Mouse (Mus musculus) CH12.LX (cell line): ENCODE measurements around the gene Nr2e1. TPM values are rescaled to one million over a fixed set of nuclear protein-coding genes. Genes with fewer than 3 reads are reported as not detected.

ENCODE experiments used
- DNase-seq: peaks from one replicate; pipeline ENCODE4 v3.0.0-alpha.2; 2013; ENCODE audit errors: extremely low read depth
- H3K27ac ChIP-seq: 2 replicates; pipeline ENCODE4 v1.5.1; 2012; ENCODE audit warnings: low read depth, mild to moderate bottlenecking, control low read depth, moderate library complexity; ENCODE audit not compliant: insufficient read depth
- H3K27me3 ChIP-seq: replicated peaks from 2 replicates; pipeline ENCODE3; 2012; ENCODE audit warnings: inconsistent platforms
- H3K36me3 ChIP-seq, 2 experiments: replicated peaks in 1 of 2; 2 replicates each; pipeline versions ENCODE3 to v1.6.1; 2012; ENCODE audit warnings: inconsistent platforms in 1 of 2, low read length in 1 of 2, mild to moderate bottlenecking in 1 of 2, mixed read lengths in 1 of 2, moderate library complexity in 1 of 2; ENCODE audit not compliant: control insufficient read depth in 1 of 2, insufficient read depth in 1 of 2
- H3K4me1 ChIP-seq, 2 experiments: 2 replicates each; pipeline ENCODE4 v1.6.1; 2012; ENCODE audit warnings: inconsistent platforms in 1 of 2, moderate library complexity in 1 of 2; ENCODE audit not compliant: insufficient read depth in 2 of 2, control insufficient read depth in 1 of 2
- H3K4me2 ChIP-seq: 2 replicates; pipeline ENCODE4 v1.6.1; 2012; ENCODE audit warnings: low read depth, mild to moderate bottlenecking, control low read depth; ENCODE audit not compliant: poor library complexity, insufficient read depth, severe bottlenecking
- H3K4me3 ChIP-seq, 3 experiments: fragments of 150-350 bp in 1 of 3; sonication (generic) in 1 of 3; replicated peaks in 1 of 3; 2 replicates each; pipeline versions ENCODE3 to v1.5.1; 2011 to 2012; ENCODE audit warnings: low read depth in 2 of 3, low read length in 2 of 3, mild to moderate bottlenecking in 2 of 3, moderate library complexity in 2 of 3, control low read depth in 1 of 3, improper control_type of control experiment in 1 of 3, inconsistent platforms in 1 of 3, mixed read lengths in 1 of 3; ENCODE audit not compliant: poor library complexity in 1 of 3
- H3K79me2 ChIP-seq: replicated peaks from 2 replicates; pipeline ENCODE4 v1.6.1; 2012; ENCODE audit warnings: mild to moderate bottlenecking, moderate library complexity; ENCODE audit not compliant: control insufficient read depth, poor library complexity, insufficient read depth, severe bottlenecking; ENCODE audit errors: extremely low read depth
- H3K9ac ChIP-seq: 2 replicates; pipeline ENCODE4 v1.6.1; 2012; ENCODE audit warnings: low read depth, mild to moderate bottlenecking, control low read depth, moderate library complexity; ENCODE audit not compliant: insufficient read depth
- H3K9me3 ChIP-seq: replicated peaks from 2 replicates; pipeline ENCODE3; 2012; ENCODE audit warnings: low read length, inconsistent platforms, mixed read lengths
- CHD2 ChIP-seq: IDR thresholded peaks from 2 replicates; pipeline ENCODE4 v1.6.1; 2011; ENCODE audit warnings: low read length, improper control_type of control experiment
- E2F4 ChIP-seq: IDR thresholded peaks from 2 replicates; pipeline ENCODE4 v1.6.1; 2011; ENCODE audit warnings: low read depth, low read length, improper control_type of control experiment; ENCODE audit not compliant: insufficient replicate concordance
- HCFC1 ChIP-seq: IDR thresholded peaks from 2 replicates; pipeline ENCODE4 v1.6.1; 2012; ENCODE audit warnings: low read depth, mild to moderate bottlenecking, inconsistent platforms, low read length, improper control_type of control experiment
- IRF4 ChIP-seq: IDR thresholded peaks from 2 replicates; pipeline ENCODE4 v1.6.1; 2014; ENCODE audit warnings: low read depth, mild to moderate bottlenecking, inconsistent platforms, low read length, improper control_type of control experiment
- JUN ChIP-seq: IDR thresholded peaks from 2 replicates; pipeline ENCODE4 v1.6.1; 2011; ENCODE audit warnings: low read depth, mild to moderate bottlenecking, low read length, improper control_type of control experiment, moderate library complexity; ENCODE audit not compliant: insufficient read depth
- JUND ChIP-seq: conservative IDR thresholded peaks from 2 replicates; pipeline ENCODE4 v1.6.1; 2011; ENCODE audit warnings: low read depth, low read length, improper control_type of control experiment
- MAFK ChIP-seq: IDR thresholded peaks from 2 replicates; pipeline ENCODE4 v1.6.1; 2011; ENCODE audit warnings: low read length, improper control_type of control experiment; ENCODE audit not compliant: insufficient replicate concordance
- MYC ChIP-seq: IDR thresholded peaks from 2 replicates; pipeline ENCODE4 v1.6.1; 2011; ENCODE audit warnings: low read depth, mild to moderate bottlenecking, improper control_type of control experiment, low read length
- PAX5 ChIP-seq: IDR thresholded peaks from 2 replicates; pipeline ENCODE4 v1.6.1; 2012; ENCODE audit warnings: low read length, inconsistent platforms, mixed read lengths
- POLR2A ChIP-seq: IDR thresholded peaks from 2 replicates; pipeline ENCODE4 v1.6.1; 2011; ENCODE audit warnings: low read depth, mild to moderate bottlenecking, improper control_type of control experiment, low read length
- SMC3 ChIP-seq: IDR thresholded peaks from 2 replicates; pipeline ENCODE4 v1.6.1; 2011; ENCODE audit warnings: low read depth, low read length, improper control_type of control experiment
- TCF12 ChIP-seq: IDR thresholded peaks from 2 replicates; pipeline ENCODE4 v1.6.1; 2014; ENCODE audit warnings: low read depth, mild to moderate bottlenecking, inconsistent platforms, low read length, improper control_type of control experiment
- ZC3H11A ChIP-seq: IDR thresholded peaks from 2 replicates; pipeline ENCODE4 v1.6.1; 2012; ENCODE audit warnings: low read depth, mild to moderate bottlenecking, inconsistent platforms, low read length, improper control_type of control experiment
- ZMIZ1 ChIP-seq: IDR thresholded peaks from 2 replicates; pipeline ENCODE4 v1.6.1; 2012; ENCODE audit warnings: low read depth, mild to moderate bottlenecking, inconsistent platforms, low read length, improper control_type of control experiment
- dilution Hi-C: fragments of 300-500 bp; cut with MboI; formaldehyde crosslinking; loops from 2 replicates; pipeline ENCODE4 v1.14.3; 2020; ENCODE audit warnings: low sequenced_read_pairs; ENCODE audit not compliant: extremely low pct_unique_long_range_greater_than_20kb, extremely low pct_ligation_motif_present
- in situ Hi-C: fragments of 300-500 bp; cut with MboI; formaldehyde crosslinking; loops from 3 replicates; pipeline ENCODE4 v1.14.3; 2019; ENCODE audit warnings: low sequenced_read_pairs, low pct_ligation_motif_present, low pct_unique_long_range_greater_than_20kb, mixed read lengths
- polyA plus RNA-seq: library from polyadenylated mRNA; unstranded; fragments of >175 nt; gene quantifications from 2 replicates; pipeline ENCODE4 v1.2.1, GENCODE M21; 2012; ENCODE audit warnings: low read depth; ENCODE audit not compliant: insufficient read length
- total RNA-seq, 2 experiments: library from RNA; depleted of rRNA; stranded (reverse); fragments of 300-350 nt in 1 of 2; fragments of >200 nt in 1 of 2; gene quantifications; 2 replicates each; pipeline ENCODE4 v1.2.3; 2012 to 2014

Gene Nr2e1
- total and polyA plus RNA-seq, 3 experiments: not detected

GRCm38 (mm10) chr10:42618291-42618690 lies 34.9 kb upstream of the Nr2e1 start:
- no peak overlapping the region for H3K4me2 ChIP-seq
- in situ Hi-C loops: no loop called here
- no peaks in the 10 kb centered on the region for H3K79me2 ChIP-seq
- peaks cover 0 to 13% of the 10 kb centered on the region in 2 experiments; a peak in 2 of 4 replicates for H3K4me1 ChIP-seq
- no peak overlapping the region for H3K4me3 ChIP-seq
- no peaks in the 10 kb centered on the region for H3K27me3 ChIP-seq
- no peaks in the 10 kb centered on the region for H3K9me3 ChIP-seq
- H3K36me3 ChIP-seq: no peaks in the 10 kb centered on the region
- dilution Hi-C loops: no loop called here
- no peak for DNase-seq
- H3K9ac ChIP-seq: no peak overlapping the region
- no peak overlapping the region for H3K27ac ChIP-seq
- no peak for TF ChIP-seq CHD2
- TF ChIP-seq MAFK: peak; percentile 64; the same call in 1 of the 2 replicates

- dilution Hi-C loops: no loop called here
- Histone ChIP-seq H3K27ac (no peak overlapping the region), H3K4me2 (no peak overlapping the region), H3K9ac (no peak overlapping the region), H3K27me3 (no peaks in the 10 kb centered on the region), H3K79me2 (no peaks in the 10 kb centered on the region), H3K9me3 (no peaks in the 10 kb centered on the region), H3K36me3 (no peaks in the 10 kb centered on the region), H3K4me3 (no peak overlapping the region), H3K4me1 (peaks cover 0 to 13% of the 10 kb centered on the region in 2 experiments; a peak in 2 of 4 replicates)
- no peak for DNase-seq
- in situ Hi-C loops: no loop called here
- TF ChIP-seq ZC3H11A: no peak
- TF ChIP-seq MYC: no peak
- no peak for TF ChIP-seq JUN
- no peak for TF ChIP-seq SMC3
- TF ChIP-seq POLR2A: no peak
- TF ChIP-seq TCF12: no peak
- TF ChIP-seq HCFC1: no peak
- TF ChIP-seq JUND: no peak
- no peak for TF ChIP-seq IRF4
- TF ChIP-seq ZMIZ1: no peak
- no peak for TF ChIP-seq E2F4
- TF ChIP-seq PAX5: no peak
Measured at GRCm38 (mm10) chr10:42614766-42615165, 31.3 kb upstream of the Nr2e1 start.
